Mouse (Mus musculus) gonadal fat pad, adult 2 months (tissue): ENCODE measurements around the gene Rbm47. TPM values are rescaled to one million over a fixed set of nuclear protein-coding genes. Genes with fewer than 3 reads are reported as not detected.
A peak's percentile ranks its signal among the peaks of the same experiment; 100 is the strongest.

ENCODE experiments used
- DNase-seq: peaks from one replicate; pipeline ENCODE4 v3.0.0-alpha.2; 2012; ENCODE audit warnings: low read depth
- polyA plus RNA-seq: library from polyadenylated mRNA; depleted of rRNA; stranded (reverse); fragments of >200 nt; gene quantifications from 2 replicates; pipeline ENCODE4 v1.2.3, GENCODE M21; 2012

The Rbm47 gene
- polyA plus RNA-seq, 1 experiment: 54.2 TPM

DNA sequence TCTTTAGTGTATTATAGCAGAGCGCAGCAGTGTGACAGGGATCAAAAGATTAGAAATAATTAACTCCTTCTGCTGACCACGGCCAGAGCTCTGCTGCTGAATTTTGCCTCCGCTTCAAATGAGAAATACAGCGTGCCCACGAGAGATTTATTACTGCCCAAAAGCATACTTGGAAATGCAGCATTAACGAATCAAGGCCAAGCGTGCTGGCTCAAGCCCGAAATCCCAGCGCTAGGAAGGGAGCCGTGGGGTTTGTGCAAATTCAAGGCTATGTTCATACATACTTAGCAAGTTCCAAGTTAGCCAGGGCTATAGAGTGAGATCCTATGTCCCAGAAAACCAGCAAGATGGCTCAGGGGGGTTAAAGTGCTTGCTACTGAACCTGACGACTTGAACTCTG lies 47.5 kb downstream of the Rbm47 start:
- DNase-seq: no peak

DNA sequence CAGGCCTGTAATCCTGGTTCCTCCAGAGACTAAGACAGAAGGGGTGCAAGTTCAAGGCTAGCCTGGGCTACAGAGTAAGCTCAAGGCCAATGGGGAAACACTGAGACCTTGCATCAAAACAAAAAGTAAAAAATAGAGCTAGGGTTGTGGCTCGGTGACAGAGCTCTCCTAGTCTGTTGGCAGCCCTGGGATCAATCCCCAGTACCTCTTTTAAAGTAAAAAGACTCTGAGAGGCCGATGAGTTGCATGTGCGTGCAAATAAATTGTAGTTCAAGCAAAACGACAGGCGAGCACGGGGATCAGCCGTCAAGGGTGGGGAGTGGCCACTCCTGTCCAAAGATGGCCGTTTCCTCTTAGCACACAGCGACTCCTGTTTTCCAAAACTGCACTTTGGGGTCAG lies 48.0 kb downstream of the Rbm47 start:
- DNase-seq: no peak

DNA sequence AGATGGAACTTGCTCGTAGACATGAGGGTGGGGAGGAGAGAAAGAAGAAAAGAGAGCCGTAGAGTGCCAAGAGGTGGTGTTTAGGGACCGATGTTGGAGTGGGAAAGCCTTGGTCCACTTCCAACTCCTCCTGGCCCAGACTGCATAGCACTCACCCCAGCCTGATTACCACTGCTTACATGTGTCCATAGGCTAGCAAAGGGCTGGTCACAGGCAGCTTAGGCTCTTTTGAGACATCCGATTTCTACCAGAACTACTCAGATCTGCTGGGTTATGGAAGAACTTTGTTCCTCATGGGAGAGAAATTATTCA lies 48.9 kb downstream of the Rbm47 start:
- DNase-seq: no peak

DNA sequence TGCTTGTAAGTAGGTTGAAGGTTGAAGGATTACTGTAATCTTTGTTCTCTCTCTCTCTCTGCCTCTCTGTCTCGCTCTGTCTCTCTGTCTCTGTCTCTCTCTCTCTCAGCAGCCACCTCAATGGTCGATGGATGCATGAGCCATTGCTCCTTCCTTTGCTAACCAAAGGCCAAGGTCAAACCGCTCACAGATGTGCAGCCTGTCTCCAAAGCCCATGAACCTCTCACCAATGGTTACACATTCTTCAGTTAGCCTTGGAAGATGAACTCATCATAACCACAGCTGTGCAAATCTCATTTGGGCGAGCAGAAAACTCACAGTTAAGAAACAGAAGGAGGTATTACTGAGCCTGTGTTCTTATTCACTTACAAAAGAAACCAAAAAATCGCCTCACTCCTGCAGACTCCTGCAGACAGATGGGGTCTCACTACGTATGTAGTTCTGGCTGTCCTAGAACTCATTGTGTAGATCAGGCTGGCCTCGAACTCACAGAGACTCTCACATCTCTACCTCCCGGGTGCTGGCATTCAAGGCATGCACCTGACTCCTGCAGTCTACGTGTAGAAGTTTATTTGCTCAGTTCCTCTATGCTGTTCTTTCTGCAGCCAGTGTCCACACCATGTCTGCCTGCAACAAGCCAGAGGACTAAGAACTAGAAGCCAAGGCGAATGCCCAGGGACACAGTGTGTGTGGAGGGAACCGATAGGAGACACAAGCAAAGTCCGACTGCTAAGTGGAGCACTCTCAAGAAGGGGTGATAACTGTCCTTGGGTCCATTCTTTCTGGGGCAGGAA lies 49.4 kb downstream of the Rbm47 start:
- no peak for DNase-seq

DNA sequence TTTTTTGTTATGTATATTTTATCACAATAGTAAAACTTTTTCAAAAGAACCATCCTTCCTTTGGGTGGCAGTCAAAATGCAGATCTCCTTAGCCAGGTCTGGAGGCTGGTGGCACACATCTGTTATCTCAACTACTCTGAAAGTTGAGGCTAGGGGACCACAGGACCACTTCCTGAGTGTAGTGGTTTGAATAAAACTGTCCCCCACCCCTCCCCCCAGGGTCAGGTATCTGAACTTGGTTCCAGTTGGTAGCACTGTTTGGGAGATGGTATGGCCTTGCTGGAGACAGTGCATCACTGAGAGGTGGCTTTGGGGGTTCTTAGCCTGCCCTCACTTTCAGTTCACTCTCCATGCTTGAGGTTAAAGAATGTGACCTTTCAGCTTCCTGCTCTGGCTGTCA lies 51.7 kb downstream of the Rbm47 start:
- no peak for DNase-seq

DNA sequence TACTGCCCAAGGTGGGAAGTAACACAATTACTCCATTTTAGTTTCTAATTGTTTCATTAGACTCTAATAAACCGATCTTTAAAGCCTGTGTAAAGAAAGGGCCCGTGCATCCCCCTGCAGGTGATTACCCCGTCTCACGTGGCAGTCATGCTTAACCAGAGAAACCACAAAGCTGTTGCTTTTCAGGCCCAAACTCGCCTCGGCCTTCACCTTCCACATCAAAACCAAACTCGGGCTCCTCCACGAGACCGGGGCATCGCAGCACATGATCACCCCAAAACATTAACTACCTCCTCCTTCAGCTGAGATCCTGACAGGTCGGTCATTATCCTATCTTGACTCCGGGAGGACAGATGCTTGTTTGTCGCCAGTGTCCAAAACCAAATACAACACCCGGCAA lies 58.2 kb downstream of the Rbm47 start:
- no peak for DNase-seq

DNA sequence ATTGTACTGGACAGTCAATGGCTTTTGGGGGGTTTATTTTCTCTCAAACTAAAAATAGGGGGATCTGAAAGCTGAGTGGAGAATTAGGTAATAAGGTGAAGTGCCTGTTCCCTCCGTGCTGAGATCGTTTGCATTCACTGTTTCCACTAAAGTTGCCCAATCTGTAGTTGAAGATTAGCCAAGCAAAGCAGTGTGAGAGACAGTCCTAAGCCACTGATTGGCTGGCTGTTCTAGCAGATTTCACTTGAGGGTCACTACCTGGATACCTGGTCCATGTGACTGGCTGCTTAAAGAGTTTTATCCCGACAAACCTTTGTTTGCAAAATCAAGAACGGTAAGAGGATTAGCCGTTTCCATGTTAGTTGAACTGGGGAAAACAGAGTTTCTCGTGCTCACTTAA lies 58.7 kb downstream of the Rbm47 start:
- peak; percentile 88 for DNase-seq

DNA sequence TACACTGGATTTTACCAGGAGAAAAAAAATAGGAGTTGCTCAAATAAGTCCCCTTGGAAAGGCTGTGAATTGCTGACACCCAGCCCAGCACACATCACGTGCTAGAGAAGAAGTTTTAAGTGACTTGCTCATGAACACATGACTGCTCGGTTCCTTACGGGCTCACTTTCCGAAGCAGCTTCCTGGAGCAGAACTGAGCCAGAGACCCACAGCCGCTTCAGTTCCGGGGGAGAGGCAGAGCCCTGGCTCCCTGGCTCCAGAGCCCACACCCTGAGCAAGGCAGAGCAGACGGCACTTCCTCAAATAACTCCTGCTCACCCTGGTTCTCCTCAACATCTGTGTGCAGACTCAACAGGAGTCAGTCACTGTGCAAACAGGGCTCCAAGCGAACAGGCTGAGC lies 60.9 kb downstream of the Rbm47 start:
- no peak for DNase-seq

DNA sequence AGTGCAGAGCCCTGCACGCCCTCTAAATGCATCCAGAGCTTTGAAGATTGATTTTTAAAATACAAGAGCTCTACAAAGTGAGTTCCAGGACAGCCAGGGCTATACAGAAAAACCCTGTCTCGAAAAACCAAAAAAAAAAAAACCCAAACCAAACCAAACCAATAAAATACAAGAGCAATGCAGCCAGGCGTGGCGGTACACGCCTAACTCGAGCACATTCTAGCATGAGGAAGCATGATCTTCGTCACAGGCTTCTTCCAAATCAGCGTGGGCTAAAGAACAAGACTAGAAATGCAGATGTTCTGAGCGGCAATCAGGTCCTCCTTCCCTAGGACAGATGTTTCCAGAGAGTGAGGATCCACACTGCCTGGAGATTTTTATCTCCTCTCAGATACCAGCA lies 66.5 kb downstream of the Rbm47 start:
- DNase-seq: no peak

DNA sequence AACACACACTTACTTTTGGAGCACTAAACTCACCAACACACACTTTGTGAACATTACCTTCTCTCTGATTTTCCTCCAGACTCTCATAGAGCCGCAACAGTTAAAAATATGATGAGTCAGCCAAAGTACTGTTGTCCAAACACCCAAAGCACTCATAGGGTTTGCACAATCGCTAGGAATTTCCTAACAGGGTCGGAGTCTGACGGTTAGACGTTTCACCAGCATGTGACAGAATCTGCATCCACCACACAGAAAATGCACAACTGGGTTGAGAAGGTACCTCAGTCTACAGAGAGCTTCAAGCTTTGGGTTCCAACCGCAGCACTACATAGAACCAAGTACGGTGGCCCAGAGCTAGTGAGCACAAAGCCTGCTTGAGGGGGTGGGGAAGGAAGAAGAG lies 67.0 kb downstream of the Rbm47 start:
- peak; percentile 83 for DNase-seq

DNA sequence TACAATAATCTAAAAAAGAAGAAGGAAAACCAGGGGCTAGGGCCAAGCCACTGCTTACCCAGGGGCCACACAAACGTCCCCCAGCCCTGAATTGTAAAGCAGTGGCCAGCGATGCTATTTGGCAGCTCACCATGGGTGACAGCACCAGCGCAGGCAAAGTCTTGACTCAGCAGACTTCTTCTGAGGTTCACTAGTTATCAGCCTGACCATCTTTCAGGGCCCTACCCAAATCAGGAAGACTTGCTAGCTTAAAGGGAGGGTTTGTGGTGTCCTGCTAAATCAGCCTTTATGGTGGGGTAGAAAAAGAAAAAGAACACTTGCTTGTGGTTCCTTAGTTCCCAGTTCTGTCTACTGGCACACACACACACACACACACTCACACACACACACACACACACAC lies 67.6 kb downstream of the Rbm47 start:
- DNase-seq: no peak

DNA sequence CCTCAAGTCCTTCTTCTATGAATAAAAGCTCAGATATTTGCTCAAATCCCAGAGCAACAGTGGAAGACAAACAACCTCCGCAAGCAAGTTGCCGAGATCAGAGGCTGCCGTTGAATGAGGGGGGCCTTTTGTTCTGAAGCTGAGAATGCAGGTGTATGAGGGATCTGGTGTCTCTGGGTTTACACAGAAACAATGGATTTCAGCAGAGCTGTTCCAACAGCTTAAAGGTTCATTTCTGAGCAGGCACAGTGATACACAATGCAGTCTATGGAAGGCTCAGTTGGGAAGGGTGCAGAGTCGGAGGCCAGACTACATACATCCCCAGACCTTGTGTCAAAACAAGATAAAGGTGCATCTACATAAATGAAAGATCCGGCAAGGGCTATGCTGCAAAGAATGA lies 69.5 kb downstream of the Rbm47 start:
- DNase-seq: no peak

DNA sequence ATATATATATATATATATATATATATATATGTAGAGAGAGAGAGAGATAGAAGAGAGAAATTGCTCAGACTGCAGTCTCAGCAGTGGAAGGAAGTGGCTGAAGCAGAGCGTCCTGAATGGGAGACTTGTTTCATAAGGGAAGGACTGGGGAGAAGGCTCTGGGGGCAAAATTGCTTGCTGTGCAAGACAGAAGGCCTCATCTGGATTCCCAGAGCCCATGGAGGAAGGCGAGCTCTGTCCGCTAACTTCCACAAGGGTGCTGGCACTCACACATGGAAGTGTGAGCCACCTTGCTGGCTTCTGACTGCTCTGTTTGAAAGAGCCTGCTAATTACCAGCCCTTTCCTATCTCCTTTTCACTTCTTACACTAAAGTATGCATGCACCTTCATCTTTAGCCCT lies 70.1 kb downstream of the Rbm47 start:
- DNase-seq: no peak

DNA sequence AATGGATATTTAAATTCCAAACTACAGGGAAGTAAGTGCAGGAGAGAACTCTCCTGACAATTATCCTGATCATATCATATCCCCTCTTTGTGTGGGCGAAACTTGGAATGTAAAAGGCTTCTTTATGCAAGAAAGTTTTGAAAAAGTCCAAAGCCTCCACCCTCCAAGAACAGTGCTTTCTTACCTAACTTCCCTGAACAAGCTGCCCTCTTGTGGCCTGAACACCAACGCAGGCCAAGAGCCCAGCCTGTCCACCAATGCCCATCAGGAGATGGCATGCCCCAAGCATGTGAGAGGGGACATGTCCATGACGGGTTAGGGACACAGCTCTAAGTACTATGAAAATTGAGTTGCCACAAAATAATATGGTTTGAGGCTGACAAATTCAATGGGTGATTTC lies 71.3 kb downstream of the Rbm47 start:
- no peak for DNase-seq

DNA sequence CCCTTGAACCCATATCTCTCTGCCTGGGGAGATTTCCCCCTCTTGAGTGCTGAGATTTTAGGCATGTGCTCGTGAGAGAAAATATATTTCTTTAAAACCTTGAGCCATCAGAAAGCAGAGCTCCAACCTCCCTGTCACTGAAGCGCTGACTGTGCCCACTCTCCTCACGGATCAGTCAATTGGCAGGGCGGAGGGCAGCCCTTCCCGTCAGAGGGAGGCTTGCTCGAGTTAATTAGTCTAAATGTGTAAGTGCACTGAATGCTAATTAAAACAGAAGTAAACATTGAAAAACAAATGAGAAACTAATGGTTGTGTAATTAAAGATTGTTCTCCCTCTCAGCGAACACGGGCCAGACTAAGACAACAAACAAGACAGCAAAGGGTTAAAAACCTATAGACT lies 72.6 kb downstream of the Rbm47 start:
- DNase-seq: no peak

DNA sequence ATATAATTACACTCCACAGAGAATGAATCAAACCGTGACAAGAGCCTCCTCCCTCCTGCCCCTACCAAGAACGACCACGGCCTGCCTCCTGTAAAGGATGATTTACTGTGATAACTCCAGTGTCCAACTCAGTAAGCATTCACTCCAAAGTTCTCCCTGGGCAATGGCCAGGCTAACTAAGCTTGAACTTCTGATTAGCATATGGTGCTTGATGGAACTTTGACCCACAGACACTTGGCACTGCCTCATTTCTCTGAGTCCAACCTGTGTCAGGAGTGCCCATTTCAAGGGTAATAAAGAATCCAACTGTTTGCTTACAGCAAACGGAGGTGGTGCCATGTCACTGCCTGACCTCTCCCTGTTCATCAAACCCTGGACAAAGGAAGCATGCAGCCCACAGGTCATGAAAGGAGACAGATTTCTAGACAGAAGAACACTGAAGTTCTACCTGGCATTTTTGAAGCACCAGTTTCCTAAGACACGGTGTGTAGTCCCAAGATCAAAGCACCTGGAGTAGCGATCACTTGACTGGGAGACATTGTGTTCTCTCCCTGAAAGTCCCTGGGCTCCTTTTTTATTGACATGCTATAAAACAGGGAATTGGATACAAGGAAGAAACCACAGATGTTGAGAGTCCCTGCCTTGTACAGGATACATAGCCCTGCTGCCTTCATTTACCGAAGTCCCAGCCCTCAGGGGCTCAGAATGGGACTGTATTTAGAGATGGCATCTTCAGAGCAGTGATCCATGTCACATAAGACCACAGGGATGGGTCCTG lies 74.6 kb downstream of the Rbm47 start:
- no peak for DNase-seq

DNA sequence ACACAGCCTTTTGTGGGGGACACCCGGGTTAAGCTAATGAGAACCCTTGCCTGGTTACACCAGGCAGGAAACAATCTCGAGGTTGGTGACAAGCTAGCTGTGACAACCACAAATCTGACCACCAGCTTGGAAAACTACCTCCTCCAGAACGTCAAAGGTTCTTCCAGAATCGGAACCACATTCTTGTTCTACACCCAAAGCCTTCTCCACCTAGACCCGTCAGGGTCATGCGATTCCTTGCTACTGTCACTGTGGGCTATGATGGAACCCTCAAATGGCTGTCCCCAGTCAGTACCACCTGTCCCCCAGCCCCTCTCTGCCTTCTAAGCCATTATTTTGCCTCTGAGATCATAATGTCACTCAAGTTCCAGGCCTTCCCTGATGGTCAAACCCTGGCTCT lies 76.8 kb downstream of the Rbm47 start:
- DNase-seq: no peak

DNA sequence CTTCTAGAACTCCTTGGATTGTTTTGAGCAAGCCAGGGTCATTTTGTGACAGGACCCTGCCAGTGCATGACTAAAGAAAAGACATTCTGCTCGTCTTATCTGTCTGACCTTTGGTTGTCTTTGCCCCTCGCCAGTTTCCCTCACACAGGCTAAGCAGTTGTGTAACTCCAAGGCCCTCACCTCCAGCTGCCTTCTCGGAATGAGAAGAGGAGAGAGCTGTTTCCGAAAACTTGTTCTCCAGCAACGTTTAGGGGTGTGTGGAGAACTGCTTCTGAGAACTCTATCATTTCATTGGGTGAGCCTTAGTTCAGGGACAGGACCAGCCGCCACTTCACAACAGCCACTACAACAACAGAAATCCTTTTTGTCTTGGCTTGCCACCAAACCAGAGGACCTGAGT lies 77.8 kb downstream of the Rbm47 start:
- DNase-seq: no peak

DNA sequence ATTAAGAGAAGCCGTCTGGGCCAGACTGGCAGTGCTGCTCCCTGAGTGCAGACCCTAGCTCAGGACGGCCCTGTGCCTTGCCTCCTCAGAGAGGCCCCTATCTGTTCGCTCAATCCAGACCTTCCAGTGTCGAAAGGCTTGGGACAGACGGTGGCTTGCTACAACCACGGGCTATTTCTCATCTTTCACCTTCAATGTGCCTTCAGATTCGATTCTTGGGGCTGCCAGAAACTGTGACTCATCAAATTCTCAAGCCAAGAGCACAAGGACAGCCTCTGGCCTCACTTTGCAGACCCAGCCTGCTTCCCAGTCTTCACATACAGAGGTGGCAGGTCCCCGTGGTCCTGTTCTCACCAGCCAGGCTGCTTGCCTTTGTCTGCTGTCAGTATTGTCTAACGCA lies 82.9 kb downstream of the Rbm47 start:
- DNase-seq: no peak

DNA sequence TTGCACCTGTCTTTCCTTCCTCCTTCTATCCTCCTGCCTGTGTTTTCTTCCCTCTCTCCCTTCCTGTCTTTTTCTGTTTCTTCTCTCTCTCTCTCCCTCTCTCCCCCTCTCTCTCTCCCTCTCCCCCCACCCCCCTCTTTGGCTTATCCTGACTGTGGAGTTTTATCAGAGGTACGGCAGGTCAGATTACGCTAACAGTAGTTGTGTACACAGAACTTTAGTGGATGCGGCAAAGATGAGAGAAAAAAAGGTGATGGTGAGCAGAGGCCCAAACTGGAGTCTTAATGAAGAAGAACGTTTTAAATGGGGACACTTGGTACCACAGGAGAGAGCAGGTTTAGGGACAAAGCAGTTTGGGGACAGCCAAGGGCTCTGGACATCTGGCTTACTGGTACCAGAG lies 83.3 kb downstream of the Rbm47 start:
- DNase-seq: no peak

DNA sequence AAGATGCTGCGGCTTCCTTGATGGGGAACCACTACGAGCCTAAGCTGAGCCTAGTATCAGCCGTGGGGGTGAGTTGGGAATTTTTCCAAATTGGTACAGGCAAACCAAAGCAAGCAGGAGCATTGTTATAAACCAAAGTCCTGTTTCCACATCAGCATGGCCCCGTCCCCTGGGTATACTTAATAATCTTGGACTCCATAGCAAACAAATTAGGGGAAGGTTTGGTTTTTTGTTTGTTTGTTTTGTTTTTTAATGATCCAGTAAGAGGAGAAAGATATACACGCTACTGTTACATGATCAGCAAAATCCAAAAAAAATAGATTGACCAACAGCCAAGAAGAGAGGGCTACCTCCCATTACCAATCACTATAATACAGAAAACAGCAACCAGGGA lies 84.0 kb downstream of the Rbm47 start:
- DNase-seq: no peak

DNA sequence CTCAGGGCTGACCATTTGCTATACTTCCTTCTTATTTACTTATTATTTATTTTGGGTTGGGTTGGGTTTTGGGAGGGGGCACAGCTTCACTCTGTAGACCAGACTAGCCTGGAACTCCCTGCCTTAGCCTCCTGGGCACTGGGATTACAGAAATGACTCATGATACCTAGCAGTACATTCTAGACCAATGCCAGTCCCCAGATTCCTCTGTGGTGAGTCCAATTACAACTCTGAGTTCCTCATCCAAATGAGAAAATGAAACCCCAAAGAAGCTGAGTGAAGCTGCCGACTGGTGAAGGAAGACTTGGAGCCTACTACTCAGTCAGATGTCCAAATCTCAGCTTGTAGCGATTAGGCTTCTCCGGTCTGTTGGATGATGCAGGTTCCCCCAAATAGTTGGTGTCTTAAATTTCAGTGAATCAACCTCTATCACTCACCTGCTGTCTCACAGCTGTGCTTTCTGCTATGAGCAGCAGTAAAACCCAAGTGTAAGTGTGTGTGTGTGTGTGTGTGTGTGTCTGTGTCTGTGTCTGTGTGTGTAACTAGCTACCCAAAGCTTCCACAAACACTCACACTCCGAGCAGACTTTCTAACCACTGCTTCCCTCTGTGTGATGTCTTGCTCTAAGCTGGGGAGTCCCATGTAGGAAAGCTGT lies 84.5 kb downstream of the Rbm47 start:
- no peak for DNase-seq

DNA sequence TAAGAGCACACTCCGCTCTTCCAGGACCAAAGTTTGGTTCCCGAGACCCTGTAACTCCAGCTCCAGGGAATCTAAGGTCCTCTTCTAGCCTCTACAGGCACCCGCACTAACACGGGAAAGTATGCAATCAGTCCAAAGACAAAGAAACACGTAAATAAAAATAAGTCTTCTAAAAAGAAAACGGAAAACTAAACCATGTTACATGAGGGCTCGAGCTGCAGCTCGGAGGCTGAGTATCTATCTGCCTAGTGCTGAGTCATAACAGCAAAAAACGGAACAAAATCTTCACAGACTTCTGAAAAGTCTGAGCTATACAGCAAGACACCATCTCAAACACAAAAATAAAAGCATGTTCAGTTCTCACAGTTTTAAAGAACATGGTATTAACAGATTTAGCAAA lies 86.0 kb downstream of the Rbm47 start:
- DNase-seq: no peak
